Mouse (Mus musculus): ENCODE data around the gene Gigyf2. TPM values are rescaled to one million over a fixed set of nuclear protein-coding genes. Genes with fewer than 3 reads are reported as not detected.

The Gigyf2 gene
- polyA plus RNA-seq, 1 experiment from 2014 or later = 31.4 TPM

DNA sequence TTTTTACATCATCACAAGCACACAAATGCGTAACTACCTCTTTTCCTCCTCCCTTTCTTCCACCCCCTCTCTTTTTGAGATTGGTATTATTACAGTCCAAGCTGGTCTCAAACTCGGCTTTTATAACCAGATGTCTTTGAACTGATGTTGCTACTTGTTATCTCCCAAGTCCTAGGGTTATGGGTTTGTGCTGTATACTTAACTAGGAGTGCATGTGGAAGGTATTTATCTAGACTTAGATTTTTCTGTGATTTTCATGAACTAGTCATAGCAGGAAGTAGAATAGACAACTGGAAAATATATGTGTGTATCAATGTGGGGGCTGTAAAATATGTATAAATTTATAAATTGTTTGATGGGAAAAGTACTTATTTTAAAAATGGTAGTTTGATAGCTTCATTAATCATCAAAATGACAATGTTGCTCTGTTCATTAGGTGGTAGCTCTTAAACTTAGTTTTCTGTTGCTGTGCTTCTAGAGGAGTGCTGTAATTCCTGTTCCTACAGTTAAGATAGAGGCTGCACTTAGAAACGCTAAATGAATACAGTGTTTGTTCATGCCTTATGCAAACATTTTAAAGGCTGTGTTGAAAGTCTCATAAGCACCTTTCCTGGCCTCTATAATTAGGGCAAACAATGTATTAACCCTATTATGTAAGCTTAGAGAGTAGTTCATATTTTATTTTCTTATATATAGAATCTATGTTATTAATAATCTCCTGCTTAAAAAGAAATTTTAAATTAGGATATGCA lies 66.8 kb downstream of the Gigyf2 start:
- no peak overlapping the region for H3K9ac ChIP-seq
- H3K9me3 ChIP-seq (replicated peaks) = no peaks in the 10 kb centered on the region
- H3K36me3 ChIP-seq = peaks cover 27% of the 10 kb centered on the region
- H3K4me2 ChIP-seq = no peak overlapping the region
- no peak overlapping the region for H3K27ac ChIP-seq (ENCODE audit: poor library complexity, severe bottlenecking)
- ATAC-seq (ENCODE audit: insufficient number of reproducible peaks, low FRiP score) = no peak
- 76% methylated on average over 3 of the region's 3 CpGs for WGBS
- peaks cover 7% of the 10 kb centered on the region for H3K4me1 ChIP-seq (replicated peaks)
- H3K4me3 ChIP-seq = no peak overlapping the region
- no peaks in the 10 kb centered on the region for H3K27me3 ChIP-seq (replicated peaks)

DNA sequence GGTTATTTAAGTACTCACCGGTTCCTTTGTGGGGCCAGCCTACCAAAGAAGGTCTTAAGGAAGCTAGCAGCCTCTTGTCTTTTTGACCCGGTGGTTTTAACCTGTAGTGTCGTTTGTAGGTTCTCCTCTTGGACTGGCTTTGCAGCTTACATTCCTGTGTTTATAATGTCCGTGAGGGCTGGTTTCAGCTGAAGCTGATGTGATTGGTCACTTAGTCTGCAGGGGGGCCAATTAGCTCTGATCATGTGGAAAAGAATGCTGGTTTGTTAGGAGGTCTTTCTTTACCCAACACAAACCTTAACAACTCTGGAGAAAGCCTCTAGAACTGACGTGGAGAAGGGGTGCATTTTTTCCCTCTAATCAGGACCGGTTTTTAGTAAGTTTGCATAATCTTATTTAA lies 67.8 kb downstream of the Gigyf2 start, which contains the start of gene Kcnj13:
Gene Kcnj13 (minus strand): TSS at position 136 of the 400 bp plus-strand sequence.
- WGBS = 58% methylated on average over 6 of the region's 6 CpGs
- no peak within 1 kb of the TSS for H3K4me2 ChIP-seq
- no peak for ATAC-seq (ENCODE audit: insufficient number of reproducible peaks, low FRiP score)
- no peaks in the 10 kb centered on the region for H3K27me3 ChIP-seq (replicated peaks)
- peaks cover 21% of the 10 kb centered on the region for H3K36me3 ChIP-seq
- peaks cover 7% of the 10 kb centered on the region for H3K4me1 ChIP-seq (replicated peaks)
- no peak within 1 kb of the TSS for H3K9ac ChIP-seq
- no peaks in the 10 kb centered on the region for H3K9me3 ChIP-seq (replicated peaks)
- no peak within 1 kb of the TSS for H3K4me3 ChIP-seq
- H3K27ac ChIP-seq (ENCODE audit: poor library complexity, severe bottlenecking) = no peak within 1 kb of the TSS

DNA sequence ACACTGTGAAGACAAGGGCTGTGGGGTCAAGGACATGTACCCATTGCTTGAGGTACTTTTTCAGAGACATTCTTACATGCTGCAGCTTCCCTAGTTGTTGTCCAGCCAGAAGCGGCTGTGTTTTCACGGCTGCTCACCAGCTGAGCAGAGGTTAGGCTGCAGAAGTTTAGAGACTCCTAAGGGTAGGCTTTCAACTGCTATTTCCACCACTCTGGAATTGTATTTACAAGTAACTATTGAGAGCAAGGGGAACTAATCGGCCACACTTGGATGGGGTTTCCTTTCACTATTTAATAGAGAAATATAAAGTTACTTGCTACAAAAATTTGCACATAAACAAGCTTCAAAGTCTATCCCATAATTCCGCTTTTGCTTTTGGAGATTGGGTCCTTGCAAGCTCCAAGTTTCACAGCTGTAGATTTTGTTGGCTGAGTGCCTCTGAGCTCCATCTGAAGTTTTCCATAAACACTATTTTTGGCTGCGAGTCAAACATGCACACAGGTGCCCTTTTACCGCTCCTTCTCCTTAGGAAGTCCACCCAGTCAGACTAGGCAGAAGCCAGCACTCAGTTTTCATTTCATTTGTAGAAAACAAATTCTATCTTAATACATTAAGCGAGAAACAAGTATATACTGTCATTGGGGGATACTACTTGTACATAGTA lies 70.3 kb downstream of the Gigyf2 start:
- no peak overlapping the region for H3K4me3 ChIP-seq
- ATAC-seq (ENCODE audit: insufficient number of reproducible peaks, low FRiP score) = no peak
- WGBS = 72% methylated on average over 7 of the region's 7 CpGs

DNA sequence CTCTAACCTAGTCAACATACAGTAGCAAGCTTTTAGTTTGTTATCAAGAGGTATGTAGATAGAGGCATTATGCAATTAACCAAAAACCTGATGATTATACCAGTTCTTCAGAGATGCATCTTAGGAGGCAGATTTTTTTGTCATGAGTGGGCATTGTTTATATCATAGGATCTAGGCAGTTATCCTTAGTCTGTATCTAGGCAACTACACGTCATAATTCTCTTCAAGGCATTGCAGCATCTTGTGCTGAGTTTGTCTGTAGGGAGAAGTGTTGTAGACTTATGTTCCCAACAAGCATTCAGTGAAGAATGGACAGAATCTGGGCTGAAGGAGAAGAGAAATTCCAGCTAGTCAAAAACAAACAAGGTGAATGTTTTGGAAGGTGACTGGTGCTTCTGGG lies 77.9 kb downstream of the Gigyf2 start:
- no peak overlapping the region for H3K4me2 ChIP-seq

More for the DNA sequence above, 70.3 kb downstream of the Gigyf2 start:
- H3K9ac ChIP-seq = no peak overlapping the region
- H3K4me1 ChIP-seq (replicated peaks) = peaks cover 7% of the 10 kb centered on the region
- H3K9me3 ChIP-seq (replicated peaks) = no peaks in the 10 kb centered on the region
- H3K4me2 ChIP-seq = no peak overlapping the region
- no peaks in the 10 kb centered on the region for H3K27me3 ChIP-seq (replicated peaks)
- peaks cover 7% of the 10 kb centered on the region; the same call in 1 of the 2 replicates for H3K36me3 ChIP-seq
- peak overlapping the region; percentile 43; the same call in 1 of the 2 replicates for H3K27ac ChIP-seq (ENCODE audit: poor library complexity, severe bottlenecking)

DNA sequence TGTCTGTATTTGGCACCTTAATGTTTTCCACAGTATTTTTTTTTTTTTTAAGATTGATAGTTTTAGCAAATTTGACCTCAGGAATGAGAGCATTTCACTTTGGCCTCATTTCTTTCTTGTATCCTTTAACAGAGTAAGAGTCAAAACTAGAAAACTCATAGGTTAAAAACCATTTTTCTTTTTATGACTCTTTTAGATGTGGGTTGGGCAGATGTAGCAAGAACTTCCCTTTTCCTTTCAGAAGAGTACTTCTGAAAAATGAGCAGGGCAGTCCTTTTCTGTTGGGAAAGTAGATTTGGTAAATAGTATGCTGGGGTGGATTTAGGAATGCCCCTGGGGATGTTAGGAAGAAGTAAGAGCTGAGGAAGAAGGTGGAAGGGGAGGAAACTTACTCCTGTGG lies 79.2 kb downstream of the Gigyf2 start:
- Histone ChIP-seq H3K36me3 (peaks cover 50% of the 10 kb centered on the region), H3K9ac (no peak overlapping the region), H3K27me3 (replicated peaks) (no peaks in the 10 kb centered on the region), H3K9me3 (replicated peaks) (no peaks in the 10 kb centered on the region), H3K4me1 (replicated peaks) (no peaks in the 10 kb centered on the region), H3K4me3 (no peak overlapping the region), H3K4me2 (no peak overlapping the region), H3K27ac (ENCODE audit: poor library complexity, severe bottlenecking) (no peak overlapping the region)
- ATAC-seq (ENCODE audit: insufficient number of reproducible peaks, low FRiP score) = no peak

More for the DNA sequence above, 77.9 kb downstream of the Gigyf2 start:
- Histone ChIP-seq H3K27ac (ENCODE audit: poor library complexity, severe bottlenecking) (no peak overlapping the region), H3K9ac (no peak overlapping the region), H3K36me3 (peaks cover 40% of the 10 kb centered on the region), H3K4me3 (no peak overlapping the region), H3K27me3 (replicated peaks) (no peaks in the 10 kb centered on the region), H3K9me3 (replicated peaks) (no peaks in the 10 kb centered on the region), H3K4me1 (replicated peaks) (no peaks in the 10 kb centered on the region)
- ATAC-seq (ENCODE audit: insufficient number of reproducible peaks, low FRiP score) = no peak
- 90% methylated on average over 1 of the region's 1 CpGs for WGBS

DNA sequence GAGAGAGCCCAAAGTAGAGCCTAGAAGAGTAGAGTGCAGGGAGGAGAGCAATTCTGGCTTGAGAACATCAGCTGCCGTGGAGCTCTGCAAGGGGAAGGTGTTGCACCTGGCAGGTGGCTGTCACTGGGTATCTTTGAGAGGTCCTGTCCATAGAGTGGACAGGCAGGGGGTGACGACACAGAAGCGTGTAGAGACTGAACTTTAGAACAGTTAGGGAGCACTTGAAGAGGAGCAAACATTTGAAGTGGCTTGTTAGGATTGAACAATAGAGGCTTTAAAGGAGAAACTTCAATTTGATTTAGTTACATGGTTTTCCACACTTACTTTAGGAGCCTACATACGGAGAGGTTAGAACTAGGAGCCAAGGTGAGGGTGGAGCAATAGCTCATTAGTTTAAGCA lies 82.6 kb downstream of the Gigyf2 start:
- Histone ChIP-seq H3K27me3 (replicated peaks) (no peaks in the 10 kb centered on the region), H3K4me2 (no peak overlapping the region), H3K4me1 (replicated peaks) (no peaks in the 10 kb centered on the region), H3K36me3 (peaks cover 68% of the 10 kb centered on the region), H3K9ac (no peak overlapping the region), H3K9me3 (replicated peaks) (no peaks in the 10 kb centered on the region), H3K4me3 (no peak overlapping the region), H3K27ac (ENCODE audit: poor library complexity, severe bottlenecking) (no peak overlapping the region)
- ATAC-seq (ENCODE audit: insufficient number of reproducible peaks, low FRiP score) = no peak
- WGBS = 90% methylated on average over 4 of the region's 4 CpGs

DNA sequence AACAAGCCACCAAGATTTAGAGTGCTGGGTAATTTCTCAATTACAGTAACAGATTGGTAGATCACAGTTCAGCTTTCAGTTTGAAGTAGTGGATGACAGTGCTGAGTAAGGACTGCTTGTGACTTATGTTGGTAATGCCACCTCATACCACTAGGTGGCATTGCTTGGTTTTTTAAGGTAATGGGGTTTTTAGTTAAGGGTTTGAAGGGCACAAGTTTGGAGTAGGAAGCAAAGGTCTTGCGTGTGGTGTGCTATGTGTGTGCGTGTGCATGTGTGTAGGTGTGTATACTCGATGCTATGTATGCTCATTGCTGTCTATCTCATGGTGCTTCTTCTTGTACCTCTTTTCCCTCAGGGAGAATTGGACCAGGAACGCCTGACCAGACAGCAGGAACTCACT lies 91.9 kb downstream of the Gigyf2 start:
- no peak for ATAC-seq (ENCODE audit: insufficient number of reproducible peaks, low FRiP score)
- H3K9me3 ChIP-seq (replicated peaks) = no peaks in the 10 kb centered on the region
- no peak overlapping the region for H3K9ac ChIP-seq
- H3K4me2 ChIP-seq = no peak overlapping the region
- no peak overlapping the region for H3K27ac ChIP-seq (ENCODE audit: poor library complexity, severe bottlenecking)
- H3K4me3 ChIP-seq = no peak overlapping the region
- 84% methylated on average over 4 of the region's 4 CpGs for WGBS
- H3K27me3 ChIP-seq (replicated peaks) = no peaks in the 10 kb centered on the region
- peaks cover 44% of the 10 kb centered on the region for H3K36me3 ChIP-seq
- no peaks in the 10 kb centered on the region for H3K4me1 ChIP-seq (replicated peaks)

DNA sequence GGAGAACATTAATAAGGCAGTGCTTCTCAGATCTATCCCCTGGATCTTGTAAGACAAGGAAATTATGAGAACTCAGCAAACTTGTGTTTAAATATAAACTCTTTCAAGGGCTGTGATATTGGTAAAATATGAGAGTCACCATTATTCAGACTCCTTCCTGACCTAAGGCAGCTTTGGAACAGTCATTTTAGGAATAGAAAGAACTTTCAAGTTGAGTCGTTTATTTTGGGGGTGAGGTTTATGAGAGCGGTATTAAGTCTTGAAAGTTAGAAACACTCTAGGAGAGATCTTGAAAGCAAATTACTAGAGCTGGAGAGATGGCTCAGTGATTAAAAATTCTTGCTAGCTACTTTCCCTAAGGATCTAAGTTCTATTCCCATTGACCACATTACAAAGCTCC lies 108.3 kb downstream of the Gigyf2 start:
- no peaks in the 10 kb centered on the region for H3K4me1 ChIP-seq (replicated peaks)
- peaks cover 64% of the 10 kb centered on the region for H3K36me3 ChIP-seq
- 90% methylated on average over 2 of the region's 2 CpGs for WGBS
- no peaks in the 10 kb centered on the region for H3K9me3 ChIP-seq (replicated peaks)
- ATAC-seq (ENCODE audit: insufficient number of reproducible peaks, low FRiP score) = no peak
- no peaks in the 10 kb centered on the region for H3K27me3 ChIP-seq (replicated peaks)
- no peak overlapping the region for H3K4me3 ChIP-seq
- H3K9ac ChIP-seq = no peak overlapping the region
- H3K27ac ChIP-seq (ENCODE audit: poor library complexity, severe bottlenecking) = no peak overlapping the region
- no peak overlapping the region for H3K4me2 ChIP-seq

DNA sequence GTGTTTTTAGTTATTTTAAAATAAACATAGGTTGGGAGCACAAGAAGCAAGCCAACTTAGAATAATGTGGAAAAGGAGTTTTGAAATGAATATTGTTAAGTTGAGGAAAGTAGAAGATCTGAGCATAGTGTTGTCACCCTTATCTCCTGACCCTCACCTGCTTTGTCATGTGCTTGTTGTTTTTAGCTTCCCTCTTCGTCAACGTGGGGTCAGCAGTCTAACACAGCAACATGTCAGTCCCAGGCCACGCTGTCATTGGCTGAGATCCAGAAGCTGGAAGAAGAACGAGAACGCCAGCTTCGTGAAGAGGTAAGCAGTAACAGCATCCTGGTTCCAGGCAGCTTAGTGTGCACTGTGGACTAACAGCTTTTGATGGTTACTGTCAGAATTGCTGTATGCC lies 109.8 kb downstream of the Gigyf2 start:
- Histone ChIP-seq H3K27me3 (replicated peaks) (no peaks in the 10 kb centered on the region), H3K4me2 (no peak overlapping the region), H3K4me3 (no peak overlapping the region), H3K27ac (ENCODE audit: poor library complexity, severe bottlenecking) (no peak overlapping the region), H3K4me1 (replicated peaks) (no peaks in the 10 kb centered on the region), H3K36me3 (peaks cover 69% of the 10 kb centered on the region), H3K9ac (no peak overlapping the region), H3K9me3 (replicated peaks) (no peaks in the 10 kb centered on the region)
- no peak for ATAC-seq (ENCODE audit: insufficient number of reproducible peaks, low FRiP score)
- WGBS = 57% methylated on average over 6 of the region's 6 CpGs

DNA sequence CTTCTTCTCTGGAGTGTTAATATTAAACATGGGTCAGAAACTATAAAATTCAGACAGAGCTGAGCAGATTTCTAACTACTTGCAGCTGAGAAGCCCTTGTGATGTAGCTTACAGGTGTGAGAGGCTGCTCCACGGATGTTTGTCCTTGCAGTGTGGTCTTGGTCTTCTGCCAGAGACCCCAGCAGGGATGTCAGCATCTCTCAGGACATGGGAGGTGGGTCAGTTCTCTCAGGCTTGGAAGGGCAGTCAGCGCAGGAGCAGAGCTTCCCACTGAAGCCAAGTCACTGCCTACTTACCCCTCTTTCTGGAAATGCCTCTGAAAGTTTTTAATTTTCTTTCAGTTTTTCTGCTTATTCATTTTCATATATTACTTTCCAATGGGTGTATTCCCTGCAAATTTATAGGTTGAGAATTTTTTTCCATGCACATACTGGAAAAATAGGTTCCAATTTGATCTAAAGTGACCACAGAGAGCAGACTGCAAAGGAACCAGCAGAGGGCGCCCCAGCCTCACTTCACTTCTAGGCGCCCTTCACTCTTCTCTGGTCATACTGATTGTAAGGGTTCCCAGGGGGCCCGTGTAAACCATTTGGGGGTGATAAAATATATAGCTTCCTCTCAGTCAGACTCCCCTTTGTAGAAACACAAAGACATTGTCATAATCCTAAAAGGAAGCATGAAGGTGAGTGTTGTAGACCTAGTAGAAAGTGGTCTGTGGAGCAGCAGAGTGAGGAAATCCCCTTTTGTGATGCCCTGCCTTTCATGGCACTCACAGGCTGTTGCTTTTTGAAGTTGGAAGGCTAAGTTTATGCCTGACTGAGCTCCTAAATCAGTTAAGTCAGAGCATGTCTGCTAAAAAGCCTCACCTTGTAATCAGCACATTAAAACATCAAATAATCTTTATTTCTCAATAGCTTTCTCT lies 120.6 kb downstream of the Gigyf2 start:
- Histone ChIP-seq H3K4me2 (no peak overlapping the region), H3K4me1 (replicated peaks) (no peaks in the 10 kb centered on the region), H3K9ac (no peak overlapping the region), H3K27ac (ENCODE audit: poor library complexity, severe bottlenecking) (no peak overlapping the region), H3K9me3 (replicated peaks) (no peaks in the 10 kb centered on the region), H3K27me3 (replicated peaks) (no peaks in the 10 kb centered on the region), H3K4me3 (no peak overlapping the region), H3K36me3 (peaks cover 74% of the 10 kb centered on the region)
- no peak for ATAC-seq (ENCODE audit: insufficient number of reproducible peaks, low FRiP score)
- WGBS = 42% methylated on average over 5 of the region's 5 CpGs

DNA sequence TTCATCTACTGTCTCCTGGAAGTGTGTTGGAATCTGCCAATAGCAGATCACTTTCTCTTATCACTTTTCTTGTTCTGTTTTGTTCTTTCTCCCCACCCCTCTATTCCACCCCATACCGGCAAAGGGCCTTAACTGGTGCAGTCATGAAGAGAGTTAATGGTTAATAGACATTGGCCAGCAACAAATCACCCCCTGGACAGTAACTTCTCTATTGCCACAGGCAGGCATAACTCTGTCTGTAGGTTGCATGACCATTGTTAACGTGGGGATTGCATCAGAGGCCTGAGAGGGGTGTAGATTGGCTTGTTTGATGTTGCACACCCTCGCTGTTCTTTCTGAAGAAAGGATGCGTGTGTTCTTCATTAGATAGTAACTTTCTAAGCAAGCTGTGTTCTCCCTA lies 122.6 kb downstream of the Gigyf2 start:
- H3K27ac ChIP-seq (ENCODE audit: poor library complexity, severe bottlenecking) = no peak overlapping the region

More for the DNA sequence above, 122.6 kb downstream of the Gigyf2 start:
- WGBS = 88% methylated on average over 4 of the region's 4 CpGs
- H3K4me3 ChIP-seq = no peak overlapping the region
- ATAC-seq (ENCODE audit: insufficient number of reproducible peaks, low FRiP score) = no peak
- H3K4me2 ChIP-seq = no peak overlapping the region
- H3K4me1 ChIP-seq (replicated peaks) = no peaks in the 10 kb centered on the region
- no peak overlapping the region for H3K9ac ChIP-seq
- H3K9me3 ChIP-seq (replicated peaks) = no peaks in the 10 kb centered on the region
- peaks cover 59% of the 10 kb centered on the region for H3K36me3 ChIP-seq
- H3K27me3 ChIP-seq (replicated peaks) = no peaks in the 10 kb centered on the region

Data from heart, embryonic 12.5 days (tissue).